Mouse (Mus musculus): ENCODE results near the gene Myzap. TPM values are rescaled to one million over a fixed set of nuclear protein-coding genes. Genes with fewer than 3 reads are reported as not detected.

Myzap gene
- polyA plus RNA-seq, 1 experiment from 2014 or later, result 3.7 TPM

DNA sequence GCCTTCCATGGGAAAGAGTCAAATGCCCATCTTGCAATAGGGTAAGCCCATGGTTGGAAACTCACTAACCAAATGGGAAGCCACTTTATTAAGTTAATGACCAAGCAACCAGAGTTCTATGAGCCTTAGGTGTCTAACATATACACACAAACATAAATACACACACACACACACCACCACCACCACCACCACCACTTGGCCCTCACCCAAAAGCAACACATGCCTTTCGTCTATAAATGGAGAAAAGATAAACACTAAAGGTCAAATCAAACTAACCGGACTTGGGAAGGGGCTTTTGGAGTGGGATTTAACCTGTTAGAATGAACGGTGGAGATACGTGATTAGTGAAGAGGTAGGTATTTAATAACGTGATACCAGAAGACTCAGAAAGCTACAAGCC, 1.1 kb downstream of the Myzap start:
- Histone ChIP-seq H3K9me3 (ENCODE audit: low read length) (no peaks in the 10 kb centered on the region), H3K4me2 (ENCODE audit: low read depth, low read length) (peak overlapping the region; percentile 77), H3K9ac (replicated peaks) (no peak overlapping the region), H3K27ac (ENCODE audit: low read depth) (no peak overlapping the region), H3K4me1 (ENCODE audit: insufficient read depth) (peaks cover 18% of the 10 kb centered on the region), H3K36me3 (replicated peaks; ENCODE audit: insufficient read depth, low read length) (no peaks in the 10 kb centered on the region), H3K27me3 (ENCODE audit: insufficient read depth, low read length) (no peaks in the 10 kb centered on the region), H3K4me3 (ENCODE audit: low read depth, low read length) (no peak overlapping the region)
- 53% methylated on average over 5 of the region's 5 CpGs for WGBS (ENCODE audit: insufficient replicate concordance)
- DNase-seq, result no peak
- no peak for ATAC-seq
- TF ChIP-seq CTCF (IDR thresholded peaks at IDR 0.05; ENCODE audit: low read depth) (no peak), EP300 (IDR thresholded peaks at IDR 0.05; ENCODE audit: low read depth) (no peak)

DNA sequence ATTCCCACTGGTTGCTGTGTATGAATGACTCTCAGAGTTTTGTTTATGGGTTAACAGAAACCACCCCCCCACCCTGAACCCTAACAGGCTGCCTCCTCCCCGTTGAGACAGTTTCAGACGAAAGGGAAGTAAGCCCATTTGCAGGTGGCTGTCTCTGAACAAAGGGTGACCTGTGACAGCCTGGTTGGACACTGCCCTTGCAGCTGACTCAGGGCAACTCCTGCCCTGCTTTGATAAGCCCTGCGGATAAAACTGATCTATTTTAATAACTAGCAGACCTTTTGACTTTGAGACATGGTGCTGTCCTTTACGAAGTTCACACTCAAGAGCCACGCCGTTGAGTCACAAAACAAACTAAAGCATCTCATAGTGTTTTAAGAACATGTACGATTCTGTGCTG, 2.4 kb downstream of the Myzap start:
- 48% methylated on average over 7 of the region's 7 CpGs for WGBS (ENCODE audit: insufficient replicate concordance)
- no peak overlapping the region for H3K4me3 ChIP-seq (ENCODE audit: low read depth, low read length)
- H3K9me3 ChIP-seq (ENCODE audit: low read length), result 0 out of 2 replicates have a peak, but pooled peaks cover 4% of the 10 kb centered on the region
- no peak overlapping the region for H3K4me2 ChIP-seq (ENCODE audit: low read depth, low read length)
- no peak for TF ChIP-seq EP300 (IDR thresholded peaks at IDR 0.05; ENCODE audit: low read depth)
- TF ChIP-seq CTCF (IDR thresholded peaks at IDR 0.05; ENCODE audit: low read depth), result no peak
- 0 out of 2 replicates have a peak overlapping the region, but pooled peaks have one; percentile 29 for H3K27ac ChIP-seq (ENCODE audit: low read depth)
- H3K36me3 ChIP-seq (replicated peaks; ENCODE audit: insufficient read depth, low read length), result no peaks in the 10 kb centered on the region
- ATAC-seq, result no peak
- no peak overlapping the region for H3K9ac ChIP-seq (replicated peaks)
- peaks cover 18% of the 10 kb centered on the region for H3K4me1 ChIP-seq (ENCODE audit: insufficient read depth)
- no peaks in the 10 kb centered on the region for H3K27me3 ChIP-seq (ENCODE audit: insufficient read depth, low read length)
- DNase-seq, result no peak

DNA sequence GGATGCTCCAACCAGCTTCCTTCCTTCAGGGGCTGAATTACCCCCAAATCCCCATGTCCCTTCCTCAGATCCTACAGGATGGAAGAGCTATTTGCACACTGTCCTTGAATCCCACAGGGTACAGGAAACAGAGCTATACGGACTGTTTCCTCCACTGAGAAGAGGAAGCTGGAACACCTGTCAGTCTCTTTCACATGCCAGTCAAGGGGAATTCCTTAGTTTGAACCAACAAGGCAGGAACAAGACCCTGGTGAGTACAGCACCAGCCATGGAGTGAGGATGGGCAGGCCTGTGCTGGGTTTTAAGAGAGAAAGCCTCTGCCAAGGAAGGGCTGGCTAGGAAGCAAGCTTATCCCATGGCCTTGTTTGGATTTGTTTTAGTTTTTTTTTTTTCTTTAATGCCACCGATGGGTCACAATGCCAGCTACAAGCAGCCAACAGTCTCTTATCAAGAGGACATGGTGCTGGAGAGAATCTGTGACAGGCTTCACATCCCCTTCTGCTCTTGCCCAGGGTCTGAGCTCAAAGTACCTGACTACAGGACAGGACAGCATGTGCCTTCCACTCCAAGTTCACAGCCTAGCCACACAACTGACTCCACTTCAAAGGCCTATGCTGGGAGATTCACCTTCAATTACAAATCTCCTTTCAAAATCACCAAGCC, 3.1 kb downstream of the Myzap start:
- ATAC-seq, result no peak
- Histone ChIP-seq H3K9me3 (ENCODE audit: low read length) (0 out of 2 replicates have a peak, but pooled peaks cover 5% of the 10 kb centered on the region), H3K9ac (replicated peaks) (no peak overlapping the region), H3K36me3 (replicated peaks; ENCODE audit: insufficient read depth, low read length) (no peaks in the 10 kb centered on the region), H3K4me1 (ENCODE audit: insufficient read depth) (peaks cover 18% of the 10 kb centered on the region), H3K27me3 (ENCODE audit: insufficient read depth, low read length) (no peaks in the 10 kb centered on the region), H3K27ac (ENCODE audit: low read depth) (peak overlapping the region; percentile 29; the same call in 1 of the 2 replicates), H3K4me2 (ENCODE audit: low read depth, low read length) (0 out of 2 replicates have a peak overlapping the region, but pooled peaks have one; percentile 9), H3K4me3 (ENCODE audit: low read depth, low read length) (no peak overlapping the region)
- DNase-seq, result no peak
- no peak for TF ChIP-seq CTCF (IDR thresholded peaks at IDR 0.05; ENCODE audit: low read depth)
- no peak for TF ChIP-seq EP300 (IDR thresholded peaks at IDR 0.05; ENCODE audit: low read depth)
- WGBS (ENCODE audit: insufficient replicate concordance), result 39% methylated on average over 2 of the region's 2 CpGs

DNA sequence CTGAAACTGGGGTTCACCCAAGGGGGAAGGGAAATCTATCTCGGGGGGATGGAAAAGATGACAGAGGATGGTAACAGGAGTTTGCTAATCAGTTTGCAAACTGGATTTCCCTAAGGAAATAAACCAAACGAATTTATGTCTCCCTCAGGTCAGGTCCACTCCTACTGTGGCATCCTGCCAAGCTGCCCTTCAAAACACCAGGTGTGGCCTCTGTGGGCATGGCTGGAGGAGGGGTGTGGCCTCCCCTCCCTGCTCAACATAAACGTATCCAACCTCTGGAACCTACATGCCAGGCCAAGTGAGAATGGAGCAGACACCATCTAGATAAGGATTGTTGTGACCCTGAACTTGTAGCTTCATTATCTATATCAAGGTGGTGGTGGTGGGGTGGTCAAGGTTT, 5.8 kb downstream of the Myzap start:
- Histone ChIP-seq H3K36me3 (replicated peaks; ENCODE audit: insufficient read depth, low read length) (no peaks in the 10 kb centered on the region), H3K9me3 (ENCODE audit: low read length) (0 out of 2 replicates have a peak, but pooled peaks cover 5% of the 10 kb centered on the region), H3K4me3 (ENCODE audit: low read depth, low read length) (no peak overlapping the region), H3K27me3 (ENCODE audit: insufficient read depth, low read length) (no peaks in the 10 kb centered on the region), H3K4me2 (ENCODE audit: low read depth, low read length) (no peak overlapping the region), H3K9ac (replicated peaks) (no peak overlapping the region), H3K27ac (ENCODE audit: low read depth) (no peak overlapping the region), H3K4me1 (ENCODE audit: insufficient read depth) (peaks cover 2% of the 10 kb centered on the region; the same call in 1 of the 2 replicates)
- WGBS (ENCODE audit: insufficient replicate concordance), result 58% methylated on average over 3 of the region's 3 CpGs
- no peak for TF ChIP-seq EP300 (IDR thresholded peaks at IDR 0.05; ENCODE audit: low read depth)
- TF ChIP-seq CTCF (IDR thresholded peaks at IDR 0.05; ENCODE audit: low read depth), result no peak
- no peak for DNase-seq
- ATAC-seq, result no peak

DNA sequence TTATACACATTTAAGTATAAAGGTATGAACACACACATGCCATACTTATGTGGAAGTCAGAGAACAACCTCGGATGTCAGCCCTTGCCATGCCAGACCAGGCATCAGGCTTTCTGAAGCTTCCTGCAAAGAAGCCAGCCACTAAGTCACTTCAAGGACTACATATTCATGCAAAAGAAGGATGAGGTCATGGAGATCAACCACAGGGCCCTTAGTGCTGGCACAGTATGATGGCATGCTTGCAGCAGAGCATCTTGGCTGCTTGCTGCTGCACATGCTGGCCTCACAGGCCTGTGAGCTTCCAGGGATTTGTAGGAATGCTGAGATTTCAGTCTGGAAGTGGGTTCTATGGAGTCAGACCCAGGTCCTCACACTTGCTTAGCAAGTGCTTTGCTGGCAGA, 9.4 kb downstream of the Myzap start:
- TF ChIP-seq CTCF (IDR thresholded peaks at IDR 0.05; ENCODE audit: low read depth) (no peak), EP300 (IDR thresholded peaks at IDR 0.05; ENCODE audit: low read depth) (no peak)
- Histone ChIP-seq H3K36me3 (replicated peaks; ENCODE audit: insufficient read depth, low read length) (no peaks in the 10 kb centered on the region), H3K9me3 (ENCODE audit: low read length) (0 out of 2 replicates have a peak, but pooled peaks cover 5% of the 10 kb centered on the region)

DNA sequence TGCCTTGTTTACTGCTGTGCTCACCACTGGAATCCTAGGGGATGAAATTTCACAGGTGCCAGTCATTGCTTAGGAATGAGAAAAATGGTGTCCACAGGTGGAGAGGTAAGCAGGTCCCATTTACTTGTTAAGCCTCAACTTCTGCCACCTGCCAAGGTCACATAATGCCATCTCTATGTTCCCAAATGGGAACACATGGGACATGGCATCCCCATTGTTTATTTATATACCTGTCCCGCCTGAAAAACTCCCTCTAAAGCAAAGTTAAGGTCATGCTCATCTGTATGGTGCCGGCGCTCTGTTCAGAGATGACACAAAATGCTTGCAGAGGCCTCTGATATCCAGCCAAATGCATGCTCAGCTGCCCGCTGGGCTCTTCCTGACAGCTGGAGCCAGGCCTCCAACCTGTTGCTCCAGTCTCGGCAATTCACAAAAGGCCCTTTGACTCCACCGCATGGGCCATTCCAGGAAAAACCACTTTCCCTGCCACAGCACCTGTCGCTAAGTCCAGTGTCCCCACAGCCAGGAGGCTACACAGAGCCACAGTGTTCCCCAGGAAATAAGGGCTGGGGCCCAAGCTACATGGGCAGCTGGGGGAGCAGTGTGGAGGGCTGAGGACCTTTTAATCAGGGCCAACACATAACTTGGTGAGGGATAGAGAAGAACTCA, 13.1 kb downstream of the Myzap start:
- TF ChIP-seq CTCF (IDR thresholded peaks at IDR 0.05; ENCODE audit: low read depth) (no peak), EP300 (IDR thresholded peaks at IDR 0.05; ENCODE audit: low read depth) (no peak)
- H3K4me1 ChIP-seq (ENCODE audit: insufficient read depth), result no peaks in the 10 kb centered on the region
- DNase-seq, result no peak
- no peaks in the 10 kb centered on the region for H3K27me3 ChIP-seq (ENCODE audit: insufficient read depth, low read length)
- no peak overlapping the region for H3K9ac ChIP-seq (replicated peaks)
- no peak for ATAC-seq
- no peaks in the 10 kb centered on the region for H3K9me3 ChIP-seq (ENCODE audit: low read length)
- no peak overlapping the region for H3K27ac ChIP-seq (ENCODE audit: low read depth)
- no peak overlapping the region for H3K4me2 ChIP-seq (ENCODE audit: low read depth, low read length)
- no peak overlapping the region for H3K4me3 ChIP-seq (ENCODE audit: low read depth, low read length)
- 84% methylated on average over 7 of the region's 7 CpGs for WGBS (ENCODE audit: insufficient replicate concordance)
- H3K36me3 ChIP-seq (replicated peaks; ENCODE audit: insufficient read depth, low read length), result no peaks in the 10 kb centered on the region

More for the DNA sequence above, 9.4 kb downstream of the Myzap start:
- Histone ChIP-seq H3K4me3 (ENCODE audit: low read depth, low read length) (no peak overlapping the region), H3K27ac (ENCODE audit: low read depth) (no peak overlapping the region), H3K4me2 (ENCODE audit: low read depth, low read length) (no peak overlapping the region), H3K4me1 (ENCODE audit: insufficient read depth) (no peaks in the 10 kb centered on the region), H3K27me3 (ENCODE audit: insufficient read depth, low read length) (no peaks in the 10 kb centered on the region), H3K9ac (replicated peaks) (no peak overlapping the region)
- DNase-seq (no peak), ATAC-seq (no peak)
- WGBS (ENCODE audit: insufficient replicate concordance), result 48% methylated on average over 1 of the region's 1 CpGs
